Mouse (Mus musculus) adrenal gland, postnatal 4 days (tissue): ENCODE results near the gene Cog1. TPM values are rescaled to one million over a fixed set of nuclear protein-coding genes. Genes with fewer than 3 reads are reported as not detected.
"Not testable (repeated sequence)": the region's sequence is repeated elsewhere in the genome, so short reads cannot be mapped to it uniquely, and the experiment has no call there.

ENCODE experiments used
- DNase-seq, 2 experiments: peaks; one replicate each; pipeline ENCODE4 v3.0.0; 2021 to 2022; ENCODE audit warnings: low spot score in 2 of 2, mixed read lengths in 2 of 2
- total RNA-seq, 2 experiments: library from RNA; stranded (reverse); gene quantifications; 2 replicates each; pipeline ENCODE4 v1.2.3; 2021

The Cog1 gene
- total RNA-seq, 2 experiments from 2014 or later, result 34.9 to 41.8 TPM

- no peak for DNase-seq
These were observed 17.7 kb upstream of the Cog1 start for GRCm38 (mm10) chr11:113631302-113631701.

DNA sequence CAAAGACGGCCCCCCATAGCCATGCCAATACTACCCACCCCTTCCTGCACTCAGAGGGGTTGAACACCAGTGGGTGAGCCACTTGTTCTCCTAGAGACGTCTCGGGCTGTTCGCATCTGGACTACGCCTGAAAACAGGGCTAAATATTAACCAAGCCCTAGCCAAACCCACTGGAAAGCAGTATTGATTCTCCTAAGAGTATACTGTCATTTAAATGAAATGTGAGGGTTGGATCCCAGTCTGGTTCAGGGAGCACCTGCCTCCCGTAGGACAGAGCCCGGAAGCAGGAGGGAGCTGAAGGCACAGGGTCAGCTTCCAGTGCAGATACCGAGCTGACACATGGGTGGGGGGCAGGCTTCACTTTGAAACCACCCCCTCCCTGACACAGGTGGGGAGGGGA is 17.1 kb upstream of the Cog1 start:
- DNase-seq, result no peak

- no peak for DNase-seq
These were observed 16.7 kb upstream of the Cog1 start for GRCm38 (mm10) chr11:113632303-113632702.

DNA sequence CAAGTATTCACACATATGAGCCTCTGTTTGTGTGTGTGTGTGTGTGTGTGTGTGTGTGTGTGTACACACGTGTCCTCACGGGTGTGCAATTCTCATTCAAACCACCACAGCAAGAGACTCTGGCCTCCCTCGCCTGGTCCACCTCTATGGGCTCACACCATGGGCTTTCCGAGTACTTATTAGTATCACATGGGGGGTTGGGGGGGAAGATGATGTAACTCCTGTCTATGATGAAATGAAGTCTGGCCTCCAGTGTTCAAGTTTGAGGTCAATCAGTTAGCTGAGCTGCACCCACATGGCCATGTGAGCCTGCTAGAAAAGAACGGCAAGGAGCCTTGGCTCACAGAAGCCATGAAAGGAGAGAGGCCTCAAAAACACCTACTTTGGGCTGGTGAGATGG is 15.6 kb upstream of the Cog1 start:
- DNase-seq, result no peak

- DNase-seq, result no peak
These were observed 14.3 kb upstream of the Cog1 start for GRCm38 (mm10) chr11:113634699-113635121.

- no peak for DNase-seq
These were observed 10.3 kb upstream of the Cog1 start for GRCm38 (mm10) chr11:113638680-113639079.

- no peak for DNase-seq
These were observed 3.8 kb upstream of the Cog1 start for GRCm38 (mm10) chr11:113645181-113645580.

DNA sequence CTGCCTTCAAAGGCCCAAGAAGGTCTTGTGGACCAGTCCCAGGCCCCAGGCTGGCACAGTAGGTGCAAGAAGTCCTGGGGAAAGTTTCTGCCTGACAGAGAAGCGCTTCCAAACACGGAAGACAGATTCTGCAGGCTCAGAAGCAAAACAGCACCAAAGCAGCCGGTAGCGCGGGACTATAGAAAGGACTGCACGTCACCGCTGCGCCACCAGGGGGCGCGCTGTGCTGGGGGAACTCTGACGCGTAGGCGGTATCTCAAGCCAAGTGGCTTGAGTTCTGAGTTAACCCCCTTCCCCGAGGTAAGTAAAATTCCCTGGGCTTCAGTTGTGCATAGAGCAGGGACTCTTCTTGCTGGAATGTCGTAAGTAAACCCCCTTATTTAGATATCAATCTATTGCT is 817 bp upstream of the Cog1 start:
- peak; percentile 67 to 69 for DNase-seq

DNA sequence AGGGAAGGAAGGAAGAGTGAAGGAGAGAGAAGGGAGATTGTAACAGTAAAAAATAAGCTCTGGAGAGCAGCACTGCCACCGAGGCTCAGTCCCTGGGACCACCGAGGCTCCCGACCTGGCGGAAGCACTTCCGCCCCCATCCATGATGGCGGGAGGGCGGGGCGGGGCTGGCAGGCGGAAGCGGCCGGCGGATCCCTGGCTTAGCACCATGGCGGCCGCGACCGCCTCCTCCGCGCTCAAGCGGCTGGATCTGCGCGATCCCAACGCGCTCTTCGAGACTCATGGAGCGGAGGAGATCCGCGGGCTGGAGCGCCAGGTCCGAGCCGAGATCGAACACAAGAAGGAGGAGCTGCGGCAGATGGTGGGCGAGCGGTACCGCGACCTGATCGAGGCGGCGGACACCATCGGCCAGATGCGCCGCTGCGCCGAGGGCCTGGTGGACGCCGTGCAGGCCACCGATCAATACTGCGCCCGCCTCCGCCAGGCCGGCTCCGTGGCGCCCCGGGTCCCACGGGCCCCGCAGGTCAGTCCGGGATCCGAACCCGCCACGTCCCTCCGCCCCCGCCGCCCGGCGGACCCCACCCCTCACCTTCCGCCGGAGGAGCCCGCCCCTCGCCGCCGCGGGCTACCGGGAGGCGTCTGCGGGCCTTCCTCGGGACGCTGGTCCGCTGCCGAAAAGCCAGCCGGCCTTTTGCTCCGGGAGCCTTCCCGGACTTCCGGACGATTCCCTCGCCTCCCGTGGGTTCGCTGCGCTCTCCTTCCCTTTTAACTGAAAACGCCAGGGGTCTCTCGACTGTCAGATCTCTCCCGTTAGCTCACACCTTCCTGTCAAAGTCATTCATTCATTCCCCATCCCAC is 613 bp downstream of the Cog1 start, which contains the start of gene Slc39a11:
Gene Slc39a11, minus strand, starts transcription at position 727 of the 858 bp plus-strand sequence.
- DNase-seq, result peak; percentile 39 to 43

- no peak for DNase-seq
These were observed 2.4 kb downstream of the Cog1 start for GRCm38 (mm10) chr11:113651206-113651906.

GRCm38 (mm10) chr11:113651907-113652273 is 2.9 kb downstream of the Cog1 start:
- DNase-seq, result no peak

GRCm38 (mm10) chr11:113652516-113652915 is 3.5 kb downstream of the Cog1 start:
- DNase-seq, result no peak

DNA sequence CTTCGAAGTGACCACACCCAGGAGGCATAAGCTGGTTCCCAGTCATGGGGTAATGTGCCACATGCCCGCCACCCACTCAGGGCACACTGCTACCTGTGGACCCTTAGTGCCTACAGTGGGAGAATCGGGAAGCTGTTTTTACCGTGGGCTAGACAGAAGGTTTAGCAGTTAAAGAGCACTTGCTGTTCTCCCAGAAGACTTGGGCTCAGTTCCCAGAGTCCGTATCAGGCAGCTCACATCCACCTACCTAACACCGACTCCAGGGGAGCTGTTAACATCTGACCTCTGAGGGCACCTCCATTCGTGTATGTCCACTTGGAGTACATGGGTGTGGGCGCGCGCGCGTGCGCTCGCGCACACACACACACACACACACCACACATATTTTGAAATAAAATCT is 5.1 kb downstream of the Cog1 start:
- DNase-seq, result no peak

GRCm38 (mm10) chr11:113654561-113655270 is 5.7 kb downstream of the Cog1 start:
- DNase-seq, result no peak

DNA sequence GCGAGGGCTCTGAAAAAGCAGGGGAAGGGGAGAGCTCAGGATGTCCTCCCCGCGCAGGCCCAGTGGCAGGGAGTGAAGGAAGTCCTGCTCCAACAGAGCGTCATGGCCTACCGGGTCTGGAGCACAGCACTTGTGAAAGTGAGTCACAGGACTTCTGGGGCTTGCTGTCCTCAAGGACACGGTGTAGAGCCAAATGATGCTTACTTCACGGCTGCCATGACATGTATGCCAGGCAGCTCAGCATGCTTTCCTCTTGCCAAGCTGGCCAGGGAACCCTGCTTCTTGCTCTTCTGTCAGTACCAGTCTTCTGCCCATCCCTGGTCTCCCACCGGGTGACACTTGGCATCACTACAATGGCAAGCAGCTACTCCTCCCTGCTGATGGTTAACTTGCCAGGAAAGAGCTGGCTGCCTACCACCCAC is 7.6 kb downstream of the Cog1 start:
- peak in 1 of 2 experiments; percentile 17 for DNase-seq

GRCm38 (mm10) chr11:113657221-113657620 is 8.3 kb downstream of the Cog1 start:
- DNase-seq, result no peak

GRCm38 (mm10) chr11:113658319-113658718 is 9.3 kb downstream of the Cog1 start:
- DNase-seq, result no peak

DNA sequence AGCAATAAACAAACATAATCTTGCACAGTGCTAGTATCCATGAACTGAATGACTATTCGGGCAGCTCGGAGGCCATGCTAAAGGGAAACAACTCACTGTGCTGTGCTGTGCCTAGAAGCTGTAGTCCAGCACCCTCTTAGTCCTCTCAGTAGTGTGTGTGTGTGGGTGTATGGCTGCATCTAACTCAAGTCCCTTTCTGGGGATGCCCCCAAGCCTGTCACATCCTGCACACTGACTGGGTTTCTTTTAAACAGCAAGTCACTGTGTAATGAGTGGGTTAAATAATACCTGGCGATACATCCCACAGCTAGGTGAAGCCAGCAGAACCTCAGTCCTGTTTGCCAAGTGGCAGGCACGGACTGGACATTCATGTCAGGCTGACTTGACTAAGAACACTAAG is 9.8 kb downstream of the Cog1 start:
- no peak for DNase-seq

- not testable (repeated sequence) for DNase-seq
These were observed 11.2 kb downstream of the Cog1 start for GRCm38 (mm10) chr11:113660213-113660612.

- DNase-seq, result no peak
These were observed 12.0 kb downstream of the Cog1 start for GRCm38 (mm10) chr11:113660940-113661339.

DNA sequence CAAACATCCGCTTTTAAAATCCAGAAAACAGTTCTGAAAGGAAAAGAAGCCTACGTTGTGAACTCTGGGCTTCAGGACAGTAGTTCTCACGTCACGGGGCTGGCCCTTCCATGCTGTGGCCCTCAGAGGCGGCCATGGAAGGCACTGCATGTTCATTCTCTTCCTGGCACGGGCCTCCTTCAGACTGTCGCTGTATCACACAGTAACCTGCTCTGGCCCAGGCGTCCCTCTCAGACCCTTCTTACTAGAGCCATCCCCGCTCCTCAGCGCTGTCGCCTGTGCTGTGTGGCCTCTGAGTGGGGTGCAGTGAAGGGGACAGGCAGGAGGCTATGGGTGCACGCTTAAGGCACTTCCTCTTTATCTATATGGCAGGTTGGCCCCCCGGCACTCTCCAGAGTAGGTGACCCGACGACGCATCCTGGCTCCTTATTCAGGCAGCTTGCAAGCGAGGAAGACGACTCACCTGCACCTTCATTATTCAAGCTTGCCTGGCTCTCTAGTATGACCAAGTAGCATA is 12.9 kb downstream of the Cog1 start:
- no peak for DNase-seq
